Mouse (Mus musculus): ENCODE measurements around the gene Creb3l2. TPM values are rescaled to one million over a fixed set of nuclear protein-coding genes. Genes with fewer than 3 reads are reported as not detected.

The Creb3l2 gene
- polyA plus RNA-seq (2017; shearing (Covaris generic)): 15.1 TPM

DNA sequence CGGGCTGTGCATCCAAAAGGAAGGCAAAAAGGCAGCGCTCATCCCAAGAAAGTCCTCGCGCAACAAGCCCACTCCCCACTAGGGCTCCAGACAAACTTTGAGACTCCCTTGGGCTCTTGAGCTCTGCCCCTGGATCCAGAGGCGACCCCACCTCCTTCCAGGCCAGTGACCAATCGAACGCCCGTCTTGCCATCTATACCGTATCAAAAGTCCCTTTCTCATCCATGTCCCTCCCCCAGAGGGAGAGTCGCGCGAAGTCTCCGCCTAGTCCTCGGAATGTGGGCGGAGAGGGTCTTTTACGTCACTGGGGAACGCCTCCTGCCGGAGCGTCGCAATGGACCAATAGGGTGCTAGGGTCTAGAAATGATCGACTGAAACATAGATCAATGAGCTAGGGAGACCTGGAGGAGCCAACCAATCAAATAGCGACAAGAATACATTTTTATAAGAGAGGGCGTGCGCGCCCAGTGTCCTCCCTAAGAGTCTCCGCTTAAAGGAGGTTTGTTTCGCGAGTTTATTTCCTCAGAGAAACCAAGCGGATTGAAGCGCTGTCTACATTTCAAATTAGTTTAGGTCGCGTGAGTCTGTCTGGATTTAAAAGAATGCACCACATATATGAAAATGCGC is at the start of gene Creb3l2:
TSS of gene Creb3l2 (minus strand) at position 106 of the 627 bp plus-strand sequence.

GRCm38 (mm10) chr6:37299562-37300390 is 142.2 kb downstream of the Creb3l2 start, which contains the start of gene Dgki:
Gene Dgki (minus strand): TSS chr6:37300184.

Other genes starting within 250 kb of the Creb3l2 start
- gene Dgki, start 142.0 kb downstream of the Creb3l2 start, polyA plus RNA-seq (2017; shearing (Covaris generic)): 0.96 TPM
- not detected for gene Akr1d1, start 88.0 kb upstream of the Creb3l2 start, polyA plus RNA-seq (2017; shearing (Covaris generic))